Mouse (Mus musculus): ENCODE measurements around the gene Wbp4. TPM values are rescaled to one million over a fixed set of nuclear protein-coding genes. Genes with fewer than 3 reads are reported as not detected.

Wbp4 gene
- polyA plus RNA-seq (2015; fragmentation: Illumina TruSeq; extraction: RNeasy Lipid Tissue Mini Kit (QIAGEN cat#74804); ENCODE audit: insufficient read depth, low read depth, low replicate concordance), result 4.3 TPM

DNA sequence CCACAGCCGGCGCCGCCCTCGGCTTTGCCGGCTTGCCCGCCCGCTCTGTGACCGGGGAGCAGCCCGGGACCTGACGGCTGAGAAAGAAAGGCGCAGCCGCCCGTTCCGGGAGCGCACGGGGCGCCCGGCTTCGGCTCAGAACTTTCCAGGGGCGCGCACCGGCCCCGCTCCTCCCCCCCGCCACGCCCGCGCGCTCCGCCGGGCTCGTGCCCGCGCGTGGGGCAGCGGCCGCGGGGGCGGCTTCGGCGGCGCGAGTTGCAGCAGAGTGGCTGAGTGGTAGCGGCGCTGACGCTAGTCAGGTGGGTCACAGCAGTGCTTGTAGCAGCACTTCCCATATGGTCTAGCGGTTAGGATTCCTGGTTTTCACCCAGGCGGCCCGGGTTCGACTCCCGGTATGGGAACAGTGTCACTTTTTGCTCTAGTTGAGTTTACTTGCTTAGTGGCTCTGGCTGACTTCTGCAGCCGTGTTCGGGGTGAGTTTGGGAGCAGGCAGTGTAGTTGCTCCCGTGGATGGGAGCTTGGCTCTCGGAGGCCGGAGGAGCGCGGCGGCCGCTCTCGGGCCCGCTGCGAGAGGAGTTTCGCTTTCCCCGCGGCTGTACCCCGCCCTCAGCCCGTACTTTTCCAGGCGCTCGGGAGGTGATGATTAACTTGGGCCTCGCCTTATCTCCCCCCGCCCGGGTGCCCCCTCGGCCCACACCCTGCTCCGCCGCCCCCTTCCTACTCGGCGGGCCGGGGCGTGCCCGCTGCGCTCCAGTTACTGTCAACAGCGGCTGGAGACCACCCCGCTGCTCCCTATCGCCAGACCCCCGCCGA lies at the start of gene Wbp4:
Wbp4 (minus strand) TSS at position 182 of the 813 bp plus-strand sequence.

DNA sequence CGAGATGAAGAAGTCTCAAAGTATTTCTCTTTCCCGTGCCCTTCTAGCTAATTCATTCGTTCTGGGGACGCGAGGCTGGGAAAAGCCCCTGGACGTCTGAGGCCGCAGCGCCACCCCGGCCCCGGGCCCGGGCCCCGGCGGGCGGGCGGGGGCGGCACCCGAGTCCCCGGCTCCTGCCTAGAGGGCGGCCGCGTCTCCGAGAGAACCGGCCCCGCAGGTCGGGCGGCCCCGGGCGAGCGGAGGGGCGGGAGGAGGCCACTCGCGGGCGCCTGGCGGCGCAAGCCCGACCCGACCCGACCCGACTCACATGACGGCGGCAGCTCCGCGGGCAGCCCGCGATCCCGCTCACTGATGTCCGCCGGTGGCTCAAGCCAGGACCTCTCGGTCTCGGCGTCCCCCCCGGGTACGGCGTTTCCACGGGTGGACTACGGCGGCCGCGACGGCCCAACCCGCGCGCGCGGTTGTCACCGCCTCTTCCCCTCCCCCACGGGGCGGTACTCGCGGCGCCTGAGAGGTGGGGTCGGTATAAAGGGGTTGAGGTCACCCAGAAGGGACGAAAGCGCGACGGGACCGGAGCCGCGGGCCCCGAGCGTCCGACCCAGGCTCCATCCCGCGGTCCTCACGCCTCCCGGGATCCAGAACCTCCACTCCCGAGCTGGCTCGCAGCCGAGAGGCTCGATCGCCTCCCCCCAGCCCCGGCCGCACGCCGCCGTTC lies 539 bp downstream of the Wbp4 start, which contains the start of gene Elf1:
Elf1 (plus strand) TSS at position 571 of the 715 bp plus-strand sequence.

DNA sequence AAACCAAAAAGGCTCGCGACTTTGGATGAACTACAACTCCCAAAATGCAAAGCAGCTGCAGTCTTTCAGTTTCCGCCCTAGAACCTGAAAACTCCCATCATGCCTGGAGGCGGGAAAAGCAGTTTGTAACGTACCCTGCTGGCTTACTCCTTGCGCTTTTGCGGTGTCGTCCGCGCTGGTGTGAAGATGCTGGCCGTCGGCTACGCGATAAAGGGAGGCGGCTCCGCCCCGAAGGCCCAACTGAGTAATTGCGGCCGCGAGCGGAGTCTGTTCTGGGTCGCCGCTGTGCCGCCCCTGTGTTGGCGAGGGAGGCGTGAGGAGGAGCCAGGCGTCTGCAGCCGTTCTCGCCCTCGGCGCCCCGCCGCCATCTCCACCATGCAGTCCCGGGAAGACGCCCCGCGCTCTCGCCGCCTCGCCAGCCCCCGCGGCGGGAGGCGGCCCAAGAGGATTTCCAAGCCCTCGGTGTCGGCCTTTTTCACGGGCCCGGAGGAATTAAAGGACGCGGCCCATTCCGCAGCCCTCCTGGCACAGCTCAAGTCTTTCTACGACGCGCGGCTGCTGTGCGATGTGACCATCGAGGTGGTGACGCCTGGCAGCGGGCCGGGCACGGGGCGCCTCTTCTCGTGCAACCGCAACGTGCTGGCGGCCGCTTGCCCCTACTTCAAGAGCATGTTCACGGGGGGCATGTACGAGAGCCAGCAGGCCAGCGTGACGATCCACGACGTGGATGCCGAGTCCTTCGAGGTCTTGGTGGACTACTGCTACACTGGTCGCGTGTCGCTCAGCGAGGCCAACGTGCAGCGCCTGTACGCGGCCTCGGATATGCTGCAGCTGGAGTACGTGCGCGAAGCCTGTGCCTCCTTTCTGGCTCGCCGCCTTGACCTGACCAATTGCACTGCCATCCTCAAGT lies 29.4 kb downstream of the Wbp4 start, which contains the start of gene Kbtbd6:
Kbtbd6 (plus strand) TSS at position 155 of the 910 bp plus-strand sequence.

DNA sequence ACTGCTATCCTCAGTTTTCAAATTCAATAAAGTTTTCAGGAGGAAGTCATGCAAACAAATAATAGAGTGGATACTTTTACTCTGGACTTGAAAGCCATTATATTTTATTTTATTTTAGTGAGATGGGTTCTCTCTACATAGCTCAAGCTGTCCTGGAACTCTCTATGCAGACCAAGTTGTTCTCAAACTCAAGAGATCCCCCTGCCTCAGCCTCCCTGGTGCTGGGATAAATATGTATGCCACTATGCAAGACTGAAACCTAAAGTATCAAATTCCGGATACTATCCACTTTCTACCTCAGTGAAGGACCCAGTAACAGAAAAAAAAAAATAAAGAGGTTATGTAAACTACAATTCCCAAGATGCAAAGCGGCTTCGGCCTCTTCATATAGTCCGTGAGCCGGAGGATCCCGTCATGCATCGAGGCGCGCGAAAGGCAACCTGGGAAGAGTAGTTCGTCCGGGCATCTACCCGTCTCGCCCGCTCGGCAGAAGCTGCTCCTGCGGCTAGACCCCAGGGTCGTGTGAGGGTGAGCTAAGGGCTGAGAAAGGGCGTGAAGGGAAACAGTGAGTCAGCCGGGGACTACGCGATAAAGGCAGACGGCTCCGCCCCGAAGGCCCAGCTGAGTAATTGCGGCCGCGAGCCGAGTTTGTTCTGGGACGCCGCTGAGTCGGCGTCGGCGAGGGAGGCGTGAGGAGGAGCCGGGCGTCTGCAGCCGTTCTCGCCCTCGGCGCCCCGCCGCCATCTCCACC lies 55.2 kb downstream of the Wbp4 start, which contains the start of gene Kbtbd7:
Kbtbd7 (plus strand) TSS at position 533 of the 751 bp plus-strand sequence.

Other genes with a start within 250 kb of the Wbp4 start
- not detected for gene Zfp957, start 234.2 kb downstream of the Wbp4 start, polyA plus RNA-seq (2015; fragmentation: Illumina TruSeq; extraction: RNeasy Lipid Tissue Mini Kit (QIAGEN cat#74804); ENCODE audit: insufficient read depth, low read depth, low replicate concordance)
- 29.5 TPM for gene Rgcc, start 179.9 kb downstream of the Wbp4 start, polyA plus RNA-seq (2015; fragmentation: Illumina TruSeq; extraction: RNeasy Lipid Tissue Mini Kit (QIAGEN cat#74804); ENCODE audit: insufficient read depth, low read depth, low replicate concordance)
- gene Naa16, start 90.7 kb downstream of the Wbp4 start, polyA plus RNA-seq (2015; fragmentation: Illumina TruSeq; extraction: RNeasy Lipid Tissue Mini Kit (QIAGEN cat#74804); ENCODE audit: insufficient read depth, low read depth, low replicate concordance), result 5.2 TPM
- 0.76 TPM for gene Mtrf1, start 83.7 kb downstream of the Wbp4 start, polyA plus RNA-seq (2015; fragmentation: Illumina TruSeq; extraction: RNeasy Lipid Tissue Mini Kit (QIAGEN cat#74804); ENCODE audit: insufficient read depth, low read depth, low replicate concordance)
- gene Kbtbd7, start 55.0 kb downstream of the Wbp4 start, polyA plus RNA-seq (2015; fragmentation: Illumina TruSeq; extraction: RNeasy Lipid Tissue Mini Kit (QIAGEN cat#74804); ENCODE audit: insufficient read depth, low read depth, low replicate concordance), result 1.2 TPM
- gene Kbtbd6, start 29.7 kb downstream of the Wbp4 start, polyA plus RNA-seq (2015; fragmentation: Illumina TruSeq; extraction: RNeasy Lipid Tissue Mini Kit (QIAGEN cat#74804); ENCODE audit: insufficient read depth, low read depth, low replicate concordance), result not detected
- gene Elf1, start 326 bp downstream of the Wbp4 start, polyA plus RNA-seq (2015; fragmentation: Illumina TruSeq; extraction: RNeasy Lipid Tissue Mini Kit (QIAGEN cat#74804); ENCODE audit: insufficient read depth, low read depth, low replicate concordance), result 6.9 TPM
- gene Sugt1, start 106.2 kb upstream of the Wbp4 start, polyA plus RNA-seq (2015; fragmentation: Illumina TruSeq; extraction: RNeasy Lipid Tissue Mini Kit (QIAGEN cat#74804); ENCODE audit: insufficient read depth, low read depth, low replicate concordance), result 15.1 TPM
- 1.0 TPM for gene Cnmd, start 180.7 kb upstream of the Wbp4 start, polyA plus RNA-seq (2015; fragmentation: Illumina TruSeq; extraction: RNeasy Lipid Tissue Mini Kit (QIAGEN cat#74804); ENCODE audit: insufficient read depth, low read depth, low replicate concordance)